Mouse (Mus musculus) mature B cell (primary cell): Measurements from ENCODE around the gene Olfr907.

ENCODE experiments used
- in situ Hi-C: fragments of 300-500 bp; cut with MboI; formaldehyde crosslinking; loops from 2 replicates; pipeline ENCODE4 v1.14.3; 2019

Gene Olfr907

GRCm38 (mm10) chr9:38495501-38495900 is at the start of gene Olfr907:
Olfr907 (plus strand) TSS chr9:38495801.
- in situ Hi-C loops = no loop called here

GRCm38 (mm10) chr9:38447352-38447751 is 48.2 kb upstream of the Olfr907 start, which contains the start of gene Olfr902:
Olfr902 (plus strand) TSS chr9:38447652.
- in situ Hi-C loops = no loop called here

- in situ Hi-C loops = no loop called here
These were observed 32.8 kb upstream of the Olfr907 start, which contains the start of gene Olfr904 for GRCm38 (mm10) chr9:38462844-38463243. Olfr904 (plus strand) TSS chr9:38463144.

GRCm38 (mm10) chr9:38470807-38471206 is 24.8 kb upstream of the Olfr907 start, which contains the start of gene Olfr905:
Olfr905 (plus strand) TSS chr9:38471107.
- in situ Hi-C loops = no loop called here

GRCm38 (mm10) chr9:38486785-38487184 is 8.8 kb upstream of the Olfr907 start, which contains the start of gene Olfr906:
Olfr906 (plus strand) TSS chr9:38487085.
- in situ Hi-C loops = no loop called here

GRCm38 (mm10) chr9:38512353-38512752 is 16.8 kb downstream of the Olfr907 start:
- in situ Hi-C loops = no loop called here

GRCm38 (mm10) chr9:38521280-38521679 is 25.7 kb downstream of the Olfr907 start, which contains the start of gene Olfr911-ps1:
Olfr911-ps1 (plus strand) TSS chr9:38521580.
- in situ Hi-C loops = no loop called here

GRCm38 (mm10) chr9:38537549-38537948 is 41.9 kb downstream of the Olfr907 start, which contains the start of gene Olfr910:
Olfr910 (plus strand) TSS chr9:38537849.
- in situ Hi-C loops = no loop called here
